Mouse (Mus musculus) hindbrain, embryonic 14.5 days (tissue): ENCODE results near the gene Sema4a. TPM values are rescaled to one million over a fixed set of nuclear protein-coding genes. Genes with fewer than 3 reads are reported as not detected.
"Not testable (repeated sequence)": the region's sequence is repeated elsewhere in the genome, so short reads cannot be mapped to it uniquely, and the experiment has no call there.

Experiments
- ATAC-seq: fragments of 200-750 bp; cut with Nextera tagmentation; 2 replicates; pipeline ENCODE4 v1.8.0; 2017; ENCODE audit warnings: moderate number of reproducible peaks, mild to moderate bottlenecking, moderate TSS enrichment, moderate library complexity; ENCODE audit not compliant: low FRiP score
- DNase-seq: peaks from one replicate; pipeline ENCODE4 v3.0.0-alpha.2; 2015; ENCODE audit warnings: low spot score
- H3K27ac ChIP-seq: fragments of 300-500 bp; sonication (generic); 2 replicates; pipeline ENCODE4 v1.5.1; 2014; ENCODE audit warnings: mild to moderate bottlenecking, moderate library complexity
- H3K27me3 ChIP-seq: fragments of 300-500 bp; sonication (generic); 2 replicates; pipeline ENCODE4 v1.6.1; 2014; ENCODE audit warnings: mild to moderate bottlenecking, low read length, mixed read lengths; ENCODE audit not compliant: control insufficient read depth, insufficient read depth
- H3K36me3 ChIP-seq: fragments of 300-500 bp; sonication (generic); replicated peaks from 2 replicates; pipeline ENCODE4 v1.6.1; 2014; ENCODE audit not compliant: control insufficient read depth, insufficient read depth
- H3K4me1 ChIP-seq: fragments of 300-500 bp; sonication (generic); replicated peaks from 2 replicates; pipeline ENCODE4 v1.6.1; 2014; ENCODE audit warnings: antibody characterized with exemption, low read length, mixed read lengths; ENCODE audit not compliant: control insufficient read depth, insufficient read depth
- H3K4me2 ChIP-seq: fragments of 300-500 bp; sonication (generic); replicated peaks from 2 replicates; pipeline ENCODE4 v1.6.1; 2014; ENCODE audit warnings: mild to moderate bottlenecking, moderate library complexity
- H3K4me3 ChIP-seq: fragments of 300-500 bp; sonication (generic); replicated peaks from 2 replicates; pipeline ENCODE4 v1.5.1; 2014; ENCODE audit warnings: mild to moderate bottlenecking, low read length
- H3K9ac ChIP-seq: fragments of 300-500 bp; sonication (generic); 2 replicates; pipeline ENCODE4 v1.6.1; 2014
- H3K9me3 ChIP-seq: fragments of 300-500 bp; sonication (generic); 2 replicates; pipeline ENCODE4 v1.6.1; 2016; ENCODE audit warnings: low read length; ENCODE audit not compliant: control insufficient read depth
- WGBS: fragments of 180-500 bp; shearing (Covaris S2); extraction: QIAGEN DNeasy Blood & Tissue Kit; methylation state at CpG from one replicate; pipeline ENCODE4 v1.1.7; 2014; 5-methylcytosine and 5-hydroxymethylcytosine counted together
- polyA plus RNA-seq: library from polyadenylated mRNA; unstranded; fragments of >200 nt; fragmentation: Nextera tagmentation; extraction: Ambion mirVana; gene quantifications from 2 replicates; pipeline ENCODE4 v1.2.1, GENCODE M21; 2014

Sema4a gene
- polyA plus RNA-seq, 1 experiment from 2014 or later: 21.5 TPM

DNA sequence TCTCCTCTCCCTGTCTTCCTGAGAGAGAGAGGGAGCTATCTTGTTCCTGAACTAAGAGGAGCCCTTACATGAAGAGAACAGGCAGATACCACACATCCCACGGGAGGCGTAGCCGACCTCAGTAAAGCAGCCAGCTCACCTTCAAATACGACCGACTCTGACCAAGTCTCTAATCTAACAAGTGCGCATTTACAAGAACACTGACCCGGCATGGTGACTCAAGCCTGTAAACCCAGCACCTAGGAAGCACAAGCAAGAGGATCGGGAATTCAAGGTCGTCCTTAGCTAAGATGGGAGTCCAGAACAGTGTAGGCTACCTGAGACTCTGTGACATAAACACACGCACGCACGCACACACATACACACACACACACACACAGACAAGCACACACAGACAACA lies 18.5 kb downstream of the Sema4a start:
- Histone ChIP-seq H3K4me3 (no peak overlapping the region), H3K4me2 (no peak overlapping the region), H3K27ac (no peak overlapping the region), H3K9me3 (no peaks in the 10 kb centered on the region), H3K27me3 (no peaks in the 10 kb centered on the region), H3K4me1 (no peaks in the 10 kb centered on the region; the same call in 1 of the 2 replicates), H3K36me3 (peaks cover 79% of the 10 kb centered on the region), H3K9ac (no peak overlapping the region)
- WGBS: 89% methylated on average over 12 of the region's 12 CpGs
- DNase-seq: no peak
- ATAC-seq: no peak

DNA sequence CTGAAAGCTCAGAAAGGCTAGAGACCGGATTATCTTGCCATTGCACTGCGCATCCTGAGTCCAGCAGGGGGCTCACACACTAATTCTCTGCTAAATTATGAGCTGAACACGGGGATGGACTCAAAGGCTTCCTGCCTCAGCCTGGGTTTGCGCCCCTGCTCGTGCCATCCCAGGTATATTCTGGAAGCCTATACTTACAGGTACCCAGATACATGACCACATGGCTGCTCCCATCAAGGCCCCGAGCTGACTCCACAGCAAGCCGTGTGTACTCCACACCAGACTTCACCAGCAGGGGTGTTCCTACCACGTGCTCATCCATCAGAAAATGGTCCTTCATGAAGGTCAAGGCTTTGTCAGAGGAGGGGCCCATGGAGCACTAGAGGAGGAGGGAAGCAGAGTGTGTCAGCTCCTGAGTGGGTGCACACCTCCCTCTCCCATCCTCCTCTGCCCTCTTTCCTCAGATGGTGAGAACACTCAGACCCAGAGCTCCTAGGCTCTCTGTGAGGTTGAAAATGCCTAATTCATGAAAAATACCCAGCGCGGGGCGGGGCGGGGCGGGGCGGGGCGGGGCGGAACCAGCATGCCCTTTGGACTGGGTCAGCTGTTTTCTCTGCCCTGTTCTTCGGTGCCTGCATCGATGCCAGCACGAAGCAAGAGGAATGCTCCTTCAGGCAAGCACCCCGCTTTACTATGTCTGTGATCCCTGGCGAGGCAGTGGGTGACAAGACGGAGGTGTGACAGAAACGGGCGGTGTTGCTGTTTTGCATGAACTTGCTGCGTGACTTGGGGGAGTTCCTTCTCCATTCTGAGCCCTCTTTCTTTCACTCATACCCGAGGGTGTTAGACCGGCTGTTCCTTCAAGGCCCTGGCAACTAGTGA lies 20.2 kb downstream of the Sema4a start:
- Histone ChIP-seq H3K27me3 (no peaks in the 10 kb centered on the region), H3K4me1 (no peaks in the 10 kb centered on the region; the same call in 1 of the 2 replicates), H3K36me3 (peaks cover 80% of the 10 kb centered on the region), H3K4me3 (no peak overlapping the region), H3K4me2 (peak overlapping the region; percentile 25; the same call in 1 of the 2 replicates), H3K27ac (no peak overlapping the region), H3K9ac (no peak overlapping the region), H3K9me3 (no peaks in the 10 kb centered on the region)
- ATAC-seq (peak; percentile 23; the same call in 1 of the 2 replicates), DNase-seq (peak; percentile 56)
- WGBS: 24% methylated on average over 27 of the region's 27 CpGs

DNA sequence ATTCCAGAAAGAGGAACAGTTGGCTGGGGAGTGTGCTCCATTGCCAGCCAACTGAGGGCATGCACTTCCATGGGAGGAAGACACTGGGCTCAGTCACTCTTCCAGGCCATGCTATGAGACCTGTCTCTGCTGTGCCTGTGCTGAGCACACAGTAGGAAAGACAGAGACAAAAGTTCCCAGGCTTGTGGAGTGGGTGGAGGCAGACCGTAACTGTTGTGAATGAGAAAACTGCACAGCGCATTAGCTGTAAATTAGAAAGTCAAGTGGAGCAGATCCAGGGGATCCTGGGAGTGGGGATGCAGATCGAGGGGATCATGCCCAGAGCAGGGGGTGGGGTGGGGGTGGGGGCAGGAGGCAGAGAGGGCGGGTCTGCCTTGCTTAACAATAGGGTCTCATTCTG lies 21.4 kb downstream of the Sema4a start:
- no peak overlapping the region for H3K4me3 ChIP-seq
- no peaks in the 10 kb centered on the region for H3K9me3 ChIP-seq
- ATAC-seq (no peak), DNase-seq (no peak)
- 39% methylated on average over 4 of the region's 4 CpGs for WGBS
- H3K4me2 ChIP-seq: no peak overlapping the region
- no peak overlapping the region for H3K9ac ChIP-seq
- H3K4me1 ChIP-seq: no peaks in the 10 kb centered on the region; the same call in 1 of the 2 replicates
- H3K27ac ChIP-seq: no peak overlapping the region
- no peaks in the 10 kb centered on the region for H3K27me3 ChIP-seq
- peaks cover 75% of the 10 kb centered on the region for H3K36me3 ChIP-seq

DNA sequence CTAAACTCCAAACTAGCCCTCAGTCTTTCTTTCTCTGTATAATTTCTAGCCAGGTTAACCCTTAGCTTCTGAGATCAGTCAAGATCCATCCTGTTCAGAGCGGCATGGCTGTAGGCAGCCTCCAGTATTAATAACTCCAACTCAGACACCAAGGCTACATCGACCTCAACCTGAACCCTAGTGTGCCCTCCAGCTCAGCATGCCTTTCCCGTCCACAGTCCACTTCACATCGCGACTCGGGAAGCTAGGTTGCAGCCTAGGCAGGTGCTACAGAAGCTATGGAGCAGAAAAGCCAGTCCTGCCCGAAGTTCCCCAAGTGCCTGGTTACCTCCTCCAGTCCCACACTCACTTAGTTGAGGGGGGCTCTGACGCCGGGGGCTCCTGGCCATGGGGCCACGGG lies 23.5 kb downstream of the Sema4a start:
- no peak for DNase-seq
- Histone ChIP-seq H3K4me1 (no peaks in the 10 kb centered on the region; the same call in 1 of the 2 replicates), H3K27ac (no peak overlapping the region), H3K9ac (no peak overlapping the region), H3K4me3 (no peak overlapping the region), H3K27me3 (no peaks in the 10 kb centered on the region), H3K36me3 (peaks cover 70% of the 10 kb centered on the region), H3K9me3 (no peaks in the 10 kb centered on the region), H3K4me2 (peak overlapping the region; percentile 40)
- no peak for ATAC-seq
- WGBS: 77% methylated on average over 10 of the region's 10 CpGs

DNA sequence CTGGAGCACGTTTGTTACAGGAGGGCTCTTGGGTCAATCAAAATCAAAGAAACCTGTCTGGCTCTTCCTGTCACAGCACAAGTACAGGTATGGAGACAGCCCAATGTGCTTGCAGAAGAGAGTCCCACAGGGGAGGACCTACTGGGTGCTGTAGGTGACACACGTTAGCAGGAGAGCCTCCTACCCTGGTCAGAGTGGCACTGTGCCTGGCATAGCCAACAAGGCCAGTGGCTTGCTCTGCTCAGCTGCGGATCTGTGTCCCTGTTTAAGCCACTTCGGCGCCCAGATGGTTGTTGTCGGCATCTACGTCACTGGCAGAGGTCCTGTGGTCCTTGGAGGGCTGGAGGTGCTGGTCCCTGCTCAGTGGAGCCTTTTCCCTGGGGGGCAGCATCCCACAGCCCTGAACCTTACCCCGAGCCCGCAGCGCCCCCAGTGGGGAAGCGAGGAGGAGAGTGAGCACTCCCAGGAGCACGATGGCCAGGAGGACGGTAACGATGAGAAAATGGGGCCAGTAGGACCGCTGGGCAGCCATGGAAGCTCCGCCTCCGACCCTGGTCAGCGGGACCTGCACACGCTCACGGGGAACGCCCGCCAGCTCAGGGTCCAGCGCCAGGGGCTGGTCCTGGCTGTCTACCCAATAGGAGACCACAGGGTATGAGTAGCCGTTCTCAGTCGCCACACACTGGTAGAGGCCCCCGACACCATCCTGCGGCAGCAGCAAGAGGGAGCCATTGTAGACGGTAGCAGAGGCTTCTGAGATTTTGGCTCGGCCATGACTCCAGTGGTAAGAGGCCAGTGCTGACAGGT lies 24.4 kb downstream of the Sema4a start:
- no peaks in the 10 kb centered on the region for H3K9me3 ChIP-seq
- peak; percentile 66; the same call in 1 of the 2 replicates for ATAC-seq
- DNase-seq: peak; percentile 42
- H3K27ac ChIP-seq: no peak overlapping the region
- H3K4me1 ChIP-seq: no peaks in the 10 kb centered on the region; the same call in 1 of the 2 replicates
- H3K36me3 ChIP-seq: peaks cover 67% of the 10 kb centered on the region
- H3K4me3 ChIP-seq: peak overlapping the region; percentile 14
- peak overlapping the region; percentile 42; the same call in 1 of the 2 replicates for H3K9ac ChIP-seq
- H3K4me2 ChIP-seq: peak overlapping the region; percentile 40
- no peaks in the 10 kb centered on the region for H3K27me3 ChIP-seq
- WGBS: 11% methylated on average over 29 of the region's 29 CpGs

DNA sequence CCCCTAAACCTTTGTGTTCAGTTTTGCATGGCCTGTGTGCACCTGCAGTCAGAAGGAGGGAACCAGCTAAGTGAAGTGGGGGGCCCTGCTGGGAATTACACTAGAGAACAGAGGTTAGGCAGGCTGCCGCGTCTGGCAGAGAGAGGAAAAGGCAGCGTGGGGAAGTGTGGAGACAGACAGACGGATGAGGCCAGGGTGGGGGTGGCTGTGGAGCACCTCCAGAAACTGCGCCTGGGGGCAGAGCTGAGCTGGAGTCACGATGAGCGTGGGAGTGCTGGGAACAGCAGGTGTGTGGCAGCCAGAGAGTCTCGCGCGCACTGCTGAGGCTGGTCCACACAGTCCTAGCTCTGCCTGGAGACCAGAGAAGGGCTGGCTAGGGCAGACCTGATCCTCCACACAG lies 25.5 kb downstream of the Sema4a start:
- H3K4me2 ChIP-seq: no peak overlapping the region
- no peaks in the 10 kb centered on the region for H3K4me1 ChIP-seq
- WGBS: 62% methylated on average over 10 of the region's 10 CpGs
- ATAC-seq (no peak), DNase-seq (no peak)
- no peak overlapping the region for H3K9ac ChIP-seq
- no peaks in the 10 kb centered on the region for H3K9me3 ChIP-seq
- H3K27ac ChIP-seq: no peak overlapping the region
- peaks cover 59% of the 10 kb centered on the region for H3K36me3 ChIP-seq
- no peaks in the 10 kb centered on the region for H3K27me3 ChIP-seq
- no peak overlapping the region for H3K4me3 ChIP-seq

DNA sequence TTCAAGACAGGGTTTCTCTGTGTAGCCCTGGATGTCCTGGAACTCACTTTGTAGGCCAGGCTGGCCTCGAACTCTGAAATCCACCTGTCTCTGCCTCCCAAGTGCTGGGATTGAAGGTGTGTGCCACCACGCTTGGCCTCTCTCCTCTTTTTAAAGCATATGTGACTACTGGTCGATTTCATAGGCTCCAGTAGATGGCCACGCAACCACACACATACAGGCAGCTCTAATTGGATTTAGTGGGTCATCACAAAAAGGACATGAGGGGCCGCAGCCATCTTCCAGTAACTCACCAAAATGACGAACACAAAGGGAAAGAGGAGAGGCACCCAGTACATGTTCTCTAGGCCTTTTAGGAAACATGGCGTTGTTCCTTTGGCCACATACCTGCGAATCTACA lies 32.3 kb downstream of the Sema4a start:
- H3K36me3 ChIP-seq, ATAC-seq, H3K4me2 ChIP-seq, H3K9me3 ChIP-seq, H3K9ac ChIP-seq, H3K4me3 ChIP-seq, H3K27ac ChIP-seq, H3K27me3 ChIP-seq, H3K4me1 ChIP-seq, DNase-seq: not testable (repeated sequence)
- 74% methylated on average over 8 of the region's 8 CpGs for WGBS

DNA sequence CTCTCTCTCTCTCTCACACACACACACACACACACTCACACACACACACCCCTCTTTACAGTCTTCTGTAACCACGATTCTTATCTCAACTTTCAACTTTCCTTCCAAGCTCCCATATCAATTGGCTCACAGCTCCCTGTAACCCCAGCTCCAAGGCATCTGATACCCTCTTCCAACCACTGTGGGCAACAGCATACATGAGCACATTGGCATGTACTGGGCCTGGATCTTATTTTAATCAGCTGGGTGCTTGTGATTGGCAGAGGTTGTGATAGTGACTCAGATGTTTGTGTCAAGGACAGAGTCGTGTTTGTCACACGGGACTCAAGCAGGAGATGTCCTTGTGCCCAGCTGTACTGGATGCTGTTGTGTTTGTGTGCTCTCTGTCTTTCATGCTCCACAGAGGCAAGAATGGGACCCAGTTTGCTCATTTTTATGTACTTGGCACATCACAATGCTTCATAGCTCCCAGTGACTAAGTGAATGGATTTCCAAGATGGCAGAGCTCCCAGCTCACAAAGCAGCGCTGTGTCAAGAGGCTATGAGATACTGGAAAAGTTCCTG lies 33.6 kb downstream of the Sema4a start:
- DNase-seq (no peak), ATAC-seq (no peak)
- Histone ChIP-seq H3K36me3 (no peaks in the 10 kb centered on the region), H3K4me2 (no peak overlapping the region), H3K9ac (no peak overlapping the region), H3K9me3 (no peaks in the 10 kb centered on the region), H3K27me3 (no peaks in the 10 kb centered on the region), H3K27ac (no peak overlapping the region), H3K4me1 (peaks cover 20% of the 10 kb centered on the region), H3K4me3 (no peak overlapping the region)
- WGBS: 90% methylated on average over 4 of the region's 4 CpGs
